Mouse (Mus musculus): ENCODE results near the gene Atp6v1g1. TPM values are rescaled to one million over a fixed set of nuclear protein-coding genes. Genes with fewer than 3 reads are reported as not detected.

Atp6v1g1 gene
- polyA plus RNA-seq, 1 experiment from 2014 or later, result 308 TPM

Other genes starting within 250 kb of the Atp6v1g1 start
- gene Orm1, start 200.2 kb upstream of the Atp6v1g1 start, polyA plus RNA-seq (2014; fragmentation: Nextera tagmentation; extraction: Ambion mirVana), result not detected in 2 replicates
- not detected in 2 replicates for gene Orm3, start 188.6 kb upstream of the Atp6v1g1 start, polyA plus RNA-seq (2014; fragmentation: Nextera tagmentation; extraction: Ambion mirVana)
- gene Orm2, start 182.3 kb upstream of the Atp6v1g1 start, polyA plus RNA-seq (2014; fragmentation: Nextera tagmentation; extraction: Ambion mirVana), result not detected in 2 replicates
- 18.8 and 21.0 TPM in 2 replicates for gene Akna, start 141.4 kb upstream of the Atp6v1g1 start, polyA plus RNA-seq (2014; fragmentation: Nextera tagmentation; extraction: Ambion mirVana)
- gene Whrn, start 48.8 kb upstream of the Atp6v1g1 start, polyA plus RNA-seq (2014; fragmentation: Nextera tagmentation; extraction: Ambion mirVana), result 10.7 and 11.0 TPM in 2 replicates
- gene Tmem268, start 14.0 kb downstream of the Atp6v1g1 start, polyA plus RNA-seq (2014; fragmentation: Nextera tagmentation; extraction: Ambion mirVana), result 6.0 and 8.1 TPM in 2 replicates
- not detected in 2 replicates for gene Gm11213, start 60.5 kb downstream of the Atp6v1g1 start, polyA plus RNA-seq (2014; fragmentation: Nextera tagmentation; extraction: Ambion mirVana)
- not detected in 2 replicates for gene Tex48, start 77.7 kb downstream of the Atp6v1g1 start, polyA plus RNA-seq (2014; fragmentation: Nextera tagmentation; extraction: Ambion mirVana)
- gene Gm11214, start 118.6 kb downstream of the Atp6v1g1 start, polyA plus RNA-seq (2014; fragmentation: Nextera tagmentation; extraction: Ambion mirVana), result not detected in 2 replicates
- gene Tnfsf15, start 200.3 kb downstream of the Atp6v1g1 start, polyA plus RNA-seq (2014; fragmentation: Nextera tagmentation; extraction: Ambion mirVana), result not detected in 2 replicates

All from forebrain, embryonic 11.5 days (tissue).